Mouse (Mus musculus) limb, embryonic 14.5 days (tissue): ENCODE results near the gene Trp53i13. TPM values are rescaled to one million over a fixed set of nuclear protein-coding genes. Genes with fewer than 3 reads are reported as not detected.

Experiments
- ATAC-seq: fragments of 200-750 bp; cut with Nextera tagmentation; 2 replicates; pipeline ENCODE4 v1.8.0; 2017; ENCODE audit warnings: low read depth, moderate number of reproducible peaks, moderate TSS enrichment; ENCODE audit not compliant: low FRiP score
- DNase-seq: peaks from one replicate; pipeline ENCODE4 v3.0.0-alpha.2; 2015; ENCODE audit warnings: low spot score
- H3K27ac ChIP-seq: fragments of 300-500 bp; sonication (generic); replicated peaks from 2 replicates; pipeline ENCODE4 v1.5.1; 2014; ENCODE audit warnings: low read depth, mild to moderate bottlenecking, low read length, moderate library complexity, mixed read lengths
- H3K27me3 ChIP-seq: fragments of 300-500 bp; sonication (generic); 2 replicates; pipeline ENCODE4 v1.6.1; 2014; ENCODE audit warnings: low read length, mixed read lengths; ENCODE audit not compliant: control insufficient read depth, insufficient read depth
- H3K36me3 ChIP-seq: fragments of 300-500 bp; sonication (generic); 2 replicates; pipeline ENCODE4 v1.6.1; 2014; ENCODE audit warnings: mild to moderate bottlenecking, low read length, moderate library complexity, mixed read lengths; ENCODE audit not compliant: control insufficient read depth, insufficient read depth
- H3K4me1 ChIP-seq: fragments of 300-500 bp; sonication (generic); 2 replicates; pipeline ENCODE4 v1.6.1; 2014; ENCODE audit warnings: antibody characterized with exemption, low read length, mixed read lengths; ENCODE audit not compliant: control insufficient read depth, insufficient read depth
- H3K4me2 ChIP-seq: fragments of 300-500 bp; sonication (generic); replicated peaks from 2 replicates; pipeline ENCODE4 v1.6.1; 2014; ENCODE audit warnings: low read depth, mild to moderate bottlenecking, low read length, moderate library complexity; ENCODE audit not compliant: severe bottlenecking
- H3K4me3 ChIP-seq: fragments of 300-500 bp; sonication (generic); replicated peaks from 2 replicates; pipeline ENCODE4 v1.5.1; 2014; ENCODE audit warnings: low read length
- H3K9ac ChIP-seq: fragments of 300-500 bp; sonication (generic); 2 replicates; pipeline ENCODE4 v1.6.1; 2014; ENCODE audit warnings: mild to moderate bottlenecking, low read depth, low read length, moderate library complexity; ENCODE audit not compliant: severe bottlenecking
- H3K9me3 ChIP-seq: fragments of 300-500 bp; sonication (generic); 2 replicates; pipeline ENCODE4 v1.6.1; 2016; ENCODE audit warnings: low read length; ENCODE audit not compliant: control insufficient read depth
- POLR2A ChIP-seq: fragments of 200-500 bp; IDR thresholded peaks from 2 replicates; pipeline ENCODE4 v1.8.0; 2012; ENCODE audit warnings: inconsistent platforms, mild to moderate bottlenecking, moderate library complexity, borderline replicate concordance; ENCODE audit not compliant: insufficient read depth, insufficient read length; ENCODE audit errors: extremely low read depth
- WGBS: fragments of 180-500 bp; shearing (Covaris S2); extraction: QIAGEN DNeasy Blood & Tissue Kit; methylation state at CpG from one replicate; pipeline ENCODE4 v1.1.7; 2014; 5-methylcytosine and 5-hydroxymethylcytosine counted together
- polyA plus RNA-seq, 2 experiments: library from polyadenylated mRNA; depleted of rRNA in 1 of 2; stranded (reverse) in 1 of 2; unstranded in 1 of 2; fragments of >200 nt; fragmentation: Nextera tagmentation in 1 of 2; extraction: Ambion mirVana in 1 of 2; gene quantifications; 2 replicates each; pipeline versions ENCODE4 v1.2.1 to v1.2.3; 2012 to 2014

The Trp53i13 gene
- polyA plus RNA-seq, 2 experiments: 51.1 to 67.3 TPM

DNA sequence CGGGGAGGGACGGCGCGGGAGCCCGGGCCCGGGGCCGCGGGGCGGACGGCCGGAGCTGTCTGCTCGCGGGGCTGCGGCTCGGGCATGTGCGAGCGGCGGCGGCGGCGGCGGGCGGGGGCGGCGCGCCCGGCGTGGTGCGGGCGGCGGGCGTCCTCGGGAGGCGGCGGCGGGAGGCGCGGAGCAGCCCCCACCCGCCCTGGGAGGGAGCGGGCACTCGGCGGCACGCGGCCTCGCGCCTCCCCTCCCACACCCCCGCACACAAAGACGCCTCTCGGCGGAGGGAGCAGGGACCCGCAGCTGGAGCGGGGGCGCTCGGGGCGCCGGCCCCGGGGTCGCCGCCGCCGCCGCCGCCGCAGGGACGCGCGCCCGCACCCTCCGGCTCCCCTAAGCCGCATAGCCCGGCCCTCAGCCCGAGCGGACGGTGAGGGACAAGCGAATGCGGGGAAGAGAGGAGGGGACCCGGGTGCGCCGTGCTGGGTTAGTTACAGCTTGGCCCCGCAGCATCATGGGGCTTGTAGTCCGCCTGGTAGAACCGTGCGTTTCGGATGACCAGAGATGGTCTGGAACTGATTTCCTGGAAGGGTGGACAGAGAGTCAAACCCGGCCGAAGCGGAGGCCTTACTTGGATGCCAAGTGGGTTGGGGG is 26.1 kb downstream of the Trp53i13 start, which contains the start of gene Ankrd13b:
TSS of gene Ankrd13b (minus strand) at position 88 of the 645 bp plus-strand sequence.
- TF ChIP-seq POLR2A: no peak
- Histone ChIP-seq H3K4me2 (peak within 1 kb of the TSS; percentile 95), H3K9me3 (no peaks in the 10 kb centered on the region), H3K4me3 (peak within 1 kb of the TSS; percentile 80), H3K36me3 (0 out of 2 replicates have a peak, but pooled peaks cover 3% of the 10 kb centered on the region), H3K9ac (peak within 1 kb of the TSS; percentile 86), H3K27ac (peak within 1 kb of the TSS; percentile 52), H3K27me3 (no peaks in the 10 kb centered on the region), H3K4me1 (peaks cover 64% of the 10 kb centered on the region)
- 1% methylated on average over 27 of the region's 87 CpGs for WGBS
- ATAC-seq: 0 out of 2 replicates have a peak, but pooled peaks have one; percentile 17
- peak; percentile 84 for DNase-seq

DNA sequence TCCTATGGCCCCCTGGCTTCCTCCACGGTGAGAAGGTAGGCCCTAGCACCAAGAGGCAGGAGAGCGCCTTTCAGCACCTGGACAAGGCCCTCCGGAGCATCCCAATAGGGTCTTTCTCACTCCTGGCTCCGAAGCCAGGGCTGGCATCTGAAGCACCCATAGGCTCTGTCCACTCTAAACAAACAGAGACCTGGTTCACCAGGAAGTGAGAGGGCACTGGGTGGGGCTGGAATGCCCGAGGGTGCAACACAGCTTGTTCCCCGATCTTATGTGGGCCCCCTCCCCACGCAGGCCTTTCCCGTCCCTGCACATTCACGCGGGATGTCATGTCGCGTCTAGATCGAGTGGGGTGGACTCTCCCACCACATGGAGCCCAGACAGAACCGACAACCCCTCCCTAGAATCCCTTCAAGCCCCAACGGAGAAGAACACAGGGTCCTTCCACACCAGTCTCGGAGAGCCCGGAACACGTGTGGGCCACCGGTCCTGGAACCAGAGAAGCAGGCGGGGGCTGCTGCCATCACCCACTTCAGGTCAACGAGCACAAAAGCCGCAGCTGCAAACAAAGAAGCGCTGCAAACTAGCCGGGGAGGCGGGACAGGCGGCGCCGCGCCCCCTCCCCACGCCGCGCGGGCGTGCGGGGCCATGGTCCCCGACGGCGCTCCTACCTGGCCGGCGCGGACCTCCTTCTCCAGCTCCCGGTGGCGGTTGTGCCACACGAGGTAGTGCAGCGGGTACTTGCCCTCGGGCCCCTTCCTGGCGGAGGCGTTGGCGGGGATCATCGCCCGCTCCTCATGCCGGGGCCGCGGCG is 26.8 kb downstream of the Trp53i13 start:
- H3K27ac ChIP-seq: peak overlapping the region; percentile 52; the same call in 1 of the 2 replicates
- TF ChIP-seq POLR2A: no peak
- WGBS: 2% methylated on average over 28 of the region's 55 CpGs
- ATAC-seq: no peak
- H3K9me3 ChIP-seq: no peaks in the 10 kb centered on the region
- peak overlapping the region; percentile 86 for H3K9ac ChIP-seq
- peaks cover 60% of the 10 kb centered on the region for H3K4me1 ChIP-seq
- H3K4me2 ChIP-seq: peak overlapping the region; percentile 95
- H3K36me3 ChIP-seq: 0 out of 2 replicates have a peak, but pooled peaks cover 3% of the 10 kb centered on the region
- H3K27me3 ChIP-seq: no peaks in the 10 kb centered on the region
- no peak for DNase-seq
- peak overlapping the region; percentile 80 for H3K4me3 ChIP-seq

DNA sequence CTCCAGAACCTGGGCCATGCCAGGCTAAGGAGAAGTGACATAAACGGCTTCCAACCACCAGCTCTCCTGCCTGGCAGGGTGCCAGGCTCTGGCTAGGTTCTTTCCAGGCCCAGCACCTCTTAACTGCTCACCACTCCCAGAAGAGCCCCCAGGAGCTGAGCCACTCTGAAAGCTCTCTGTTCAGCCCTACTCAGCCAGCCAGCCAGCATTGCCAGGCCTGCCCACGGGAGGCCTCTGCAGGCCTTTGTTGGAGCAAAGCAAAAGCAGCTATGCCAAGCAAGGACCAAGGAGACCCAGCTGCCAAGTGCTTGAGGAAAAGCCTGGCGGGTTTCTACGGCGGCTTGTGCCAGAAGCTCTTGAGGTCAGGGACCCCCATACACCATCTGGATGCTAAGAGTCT is 29.0 kb downstream of the Trp53i13 start:
- no peak overlapping the region for H3K9ac ChIP-seq
- H3K27ac ChIP-seq: no peak overlapping the region
- peak; percentile 48 for DNase-seq
- 42% methylated on average over 5 of the region's 5 CpGs for WGBS
- H3K9me3 ChIP-seq: no peaks in the 10 kb centered on the region
- no peak overlapping the region for H3K4me3 ChIP-seq
- 0 out of 2 replicates have a peak overlapping the region, but pooled peaks have one; percentile 7 for H3K4me2 ChIP-seq
- 0 out of 2 replicates have a peak, but pooled peaks cover 3% of the 10 kb centered on the region for H3K36me3 ChIP-seq
- H3K27me3 ChIP-seq: no peaks in the 10 kb centered on the region
- no peak for TF ChIP-seq POLR2A
- H3K4me1 ChIP-seq: peaks cover 53% of the 10 kb centered on the region
- ATAC-seq: no peak

DNA sequence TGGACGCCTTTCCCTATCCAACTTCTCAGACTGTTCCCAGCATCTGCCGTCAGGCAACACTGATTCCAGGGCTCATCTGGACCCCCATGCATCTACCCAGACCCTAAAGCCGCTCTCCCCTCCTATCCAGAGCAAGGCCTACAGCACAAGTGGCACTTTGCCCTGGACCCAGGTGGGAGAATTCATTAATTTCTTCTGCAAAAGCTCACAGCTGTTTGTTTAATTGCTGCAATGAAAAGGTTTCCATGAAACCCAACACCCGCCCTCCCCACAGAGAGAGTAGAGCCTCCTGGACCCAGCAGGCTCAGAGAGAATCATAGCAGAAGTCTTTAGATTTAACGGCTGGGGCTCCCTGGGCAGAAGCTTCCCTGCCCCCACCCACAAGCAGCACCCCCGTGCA is 30.6 kb downstream of the Trp53i13 start:
- Histone ChIP-seq H3K9me3 (no peaks in the 10 kb centered on the region), H3K27ac (peak overlapping the region; percentile 65; the same call in 1 of the 2 replicates), H3K4me1 (peaks cover 46% of the 10 kb centered on the region), H3K36me3 (0 out of 2 replicates have a peak, but pooled peaks cover 3% of the 10 kb centered on the region), H3K4me3 (no peak overlapping the region), H3K27me3 (no peaks in the 10 kb centered on the region), H3K4me2 (peak overlapping the region; percentile 34), H3K9ac (no peak overlapping the region)
- ATAC-seq: no peak; the same call in 1 of the 2 replicates
- DNase-seq: peak; percentile 63
- WGBS: 18% methylated on average over 6 of the region's 6 CpGs
- no peak for TF ChIP-seq POLR2A
